Mouse (Mus musculus) olfactory bulb, adult 2 months (tissue): ENCODE data around the gene Fzd1.

Experiments used
- CTCF ChIP-seq: fragments of 200-500 bp; IDR thresholded peaks from 2 replicates; pipeline ENCODE4 v1.5.1; 2012; ENCODE audit warnings: low read depth, mild to moderate bottlenecking, low read length, moderate library complexity; ENCODE audit not compliant: insufficient read depth
- POLR2A ChIP-seq: fragments of 200-500 bp; IDR thresholded peaks from 2 replicates; pipeline ENCODE4 v1.6.1; 2012; ENCODE audit warnings: mild to moderate bottlenecking, low read depth, low read length, moderate library complexity; ENCODE audit not compliant: insufficient read depth

GRCm38 (mm10) chr5:4756871-4757711 lies 744 bp downstream of the Fzd1 start:
- TF ChIP-seq POLR2A (no peak), CTCF (no peak)
